In genomic region chr10:76645686-76646085, GRCm38 (mm10) we compare ENCODE assay signal across 14 mouse cellular contexts.
"Had no signal": no experiment of that assay in that cellular context is flagged by ENCODE, and none has a peak within 500 bp of the region (broad histone marks: within the 10 kb centered on the region; RNA-seq: fewer than 3 reads in every experiment).

No protein-coding gene starts in this region.

- H3K9me3 ChIP-seq: midbrain, embryonic 13.5 days; midbrain, embryonic 15.5 days; neural tube, embryonic 12.5 days; stomach, embryonic 15.5 days had no signal

- ATAC-seq: midbrain, embryonic 13.5 days; midbrain, embryonic 15.5 days had no signal

- H3K27ac ChIP-seq: macrophage; midbrain, embryonic 13.5 days; midbrain, embryonic 15.5 days; neural tube, embryonic 12.5 days; stomach, embryonic 15.5 days had no signal

- DNase-seq: lung, adult 18-20 months; lung, embryonic 14.5 days; lung, postnatal 36 days; right cerebral cortex, postnatal 14 days; thymus, adult 18-20 months; thymus, postnatal 14 days; thymus, postnatal 36 days had no signal

- H3K4me2 ChIP-seq: lung, embryonic 14.5 days; midbrain, embryonic 11.5 days; midbrain, embryonic 13.5 days; midbrain, embryonic 15.5 days; neural tube, embryonic 12.5 days; stomach, embryonic 15.5 days had no signal

- H3K4me3 ChIP-seq: megakaryocyte, embryonic 14.5 days; midbrain, embryonic 13.5 days; midbrain, embryonic 15.5 days; neural tube, embryonic 12.5 days; stomach, embryonic 15.5 days had no signal

- H3K9ac ChIP-seq: lung, embryonic 14.5 days; midbrain, embryonic 13.5 days; midbrain, embryonic 15.5 days; neural tube, embryonic 12.5 days; stomach, embryonic 15.5 days had no signal

- H3K27me3 ChIP-seq: midbrain, embryonic 13.5 days; midbrain, embryonic 15.5 days; neural tube, embryonic 12.5 days; stomach, embryonic 15.5 days had no signal

- H3K4me1 ChIP-seq: midbrain, embryonic 13.5 days; midbrain, embryonic 15.5 days; neural tube, embryonic 12.5 days had no signal

- H3K36me3 ChIP-seq: midbrain, embryonic 13.5 days; midbrain, embryonic 15.5 days; neural tube, embryonic 12.5 days; stomach, embryonic 15.5 days had no signal
